Mouse (Mus musculus) hindbrain, embryonic 11.5 days (tissue): ENCODE measurements around the gene Rnf180. TPM values are rescaled to one million over a fixed set of nuclear protein-coding genes. Genes with fewer than 3 reads are reported as not detected.

Experiments used
- ATAC-seq: fragments of 200-750 bp; cut with Nextera tagmentation; 2 replicates; pipeline ENCODE4 v1.8.0; 2017; ENCODE audit warnings: mild to moderate bottlenecking, moderate TSS enrichment, moderate library complexity; ENCODE audit not compliant: low FRiP score
- DNase-seq: peaks from one replicate; pipeline ENCODE4 v3.0.0-alpha.2; 2015; ENCODE audit warnings: low spot score
- H3K27ac ChIP-seq: fragments of 300-500 bp; sonication (generic); 2 replicates; pipeline ENCODE4 v1.5.1; 2014; ENCODE audit warnings: mild to moderate bottlenecking, low read depth, low read length
- H3K27me3 ChIP-seq: fragments of 300-500 bp; sonication (generic); 2 replicates; pipeline ENCODE4 v1.6.1; 2014; ENCODE audit warnings: mild to moderate bottlenecking, low read length, moderate library complexity, mixed read lengths; ENCODE audit not compliant: control insufficient read depth, insufficient read depth
- H3K36me3 ChIP-seq: fragments of 300-500 bp; sonication (generic); 2 replicates; pipeline ENCODE4 v1.6.1; 2014; ENCODE audit warnings: mild to moderate bottlenecking, low read length, moderate library complexity, mixed read lengths; ENCODE audit not compliant: control insufficient read depth, insufficient read depth
- H3K4me1 ChIP-seq: fragments of 300-500 bp; sonication (generic); replicated peaks from 2 replicates; pipeline ENCODE4 v1.6.1; 2014; ENCODE audit warnings: low read length, mixed read lengths; ENCODE audit not compliant: control insufficient read depth, insufficient read depth
- H3K4me2 ChIP-seq: fragments of 300-500 bp; sonication (generic); replicated peaks from 2 replicates; pipeline ENCODE4 v1.6.1; 2014; ENCODE audit warnings: mild to moderate bottlenecking, low read depth, low read length
- H3K4me3 ChIP-seq: fragments of 300-500 bp; sonication (generic); 2 replicates; pipeline ENCODE4 v1.5.1; 2014; ENCODE audit warnings: low read depth, low read length
- H3K9ac ChIP-seq: fragments of 300-500 bp; sonication (generic); 2 replicates; pipeline ENCODE4 v1.6.1; 2014; ENCODE audit warnings: low read depth, low read length
- H3K9me3 ChIP-seq: fragments of 300-500 bp; sonication (generic); 2 replicates; pipeline ENCODE4 v1.6.1; 2016; ENCODE audit warnings: low read length; ENCODE audit not compliant: control insufficient read depth
- WGBS: fragments of 180-500 bp; shearing (Covaris S2); extraction: QIAGEN DNeasy Blood & Tissue Kit; methylation state at CpG from one replicate; pipeline ENCODE4 v1.1.7; 2014; 5-methylcytosine and 5-hydroxymethylcytosine counted together
- polyA plus RNA-seq: library from polyadenylated mRNA; unstranded; fragments of >200 nt; fragmentation: Nextera tagmentation; extraction: Ambion mirVana; gene quantifications from 2 replicates; pipeline ENCODE4 v1.2.1, GENCODE M21; 2014

The Rnf180 gene
- polyA plus RNA-seq, 1 experiment from 2014 or later = 10.1 TPM

DNA sequence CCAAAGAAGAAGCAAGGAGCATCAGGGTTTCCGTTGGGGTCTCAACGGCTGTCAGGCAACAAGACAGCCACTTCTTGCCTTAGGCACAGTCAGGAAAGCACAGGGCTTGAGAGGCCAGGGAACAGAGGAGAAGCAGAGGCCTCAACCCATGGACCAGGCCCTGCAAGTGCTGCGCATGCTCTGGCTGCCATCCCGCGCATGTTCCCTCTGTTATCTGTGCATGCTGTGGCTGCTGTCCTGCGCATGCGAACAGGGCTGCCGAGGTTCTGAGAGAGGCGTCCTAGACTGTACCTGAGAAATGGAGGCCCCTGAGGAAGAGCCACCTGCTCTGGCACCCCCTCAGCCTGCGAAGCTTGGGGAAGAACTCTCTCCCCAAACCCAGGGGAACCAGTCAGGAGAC is 212.8 kb downstream of the Rnf180 start, which contains the start of gene 4933425L06Rik:
4933425L06Rik (plus strand) TSS at position 261 of the 400 bp plus-strand sequence.
- Histone ChIP-seq H3K4me1 (no peaks in the 10 kb centered on the region), H3K9ac (no peak within 1 kb of the TSS), H3K9me3 (no peaks in the 10 kb centered on the region), H3K27ac (no peak within 1 kb of the TSS), H3K27me3 (no peaks in the 10 kb centered on the region), H3K4me2 (no peak within 1 kb of the TSS), H3K4me3 (no peak within 1 kb of the TSS), H3K36me3 (no peaks in the 10 kb centered on the region)
- no peak for ATAC-seq
- 94% methylated on average over 10 of the region's 10 CpGs for WGBS
- DNase-seq = no peak

Other genes starting within 250 kb of the Rnf180 start
- 1.6 and 2.3 TPM in 2 replicates for gene Rgs7bp, start 239.9 kb downstream of the Rnf180 start, polyA plus RNA-seq
- not detected in 2 replicates for gene 4933425L06Rik, start 212.7 kb downstream of the Rnf180 start, polyA plus RNA-seq
- 0.56 and 0.81 TPM in 2 replicates for gene Htr1a, start 148.8 kb upstream of the Rnf180 start, polyA plus RNA-seq